Mouse (Mus musculus) neural tube, embryonic 15.5 days (tissue): ENCODE measurements around the gene Tefm. TPM values are rescaled to one million over a fixed set of nuclear protein-coding genes. Genes with fewer than 3 reads are reported as not detected.
"Not testable (repeated sequence)": the region's sequence is repeated elsewhere in the genome, so short reads cannot be mapped to it uniquely, and the experiment has no call there.

Experiments
- ATAC-seq: fragments of 200-750 bp; cut with Nextera tagmentation; 2 replicates; pipeline ENCODE4 v1.8.0; 2017; ENCODE audit warnings: mild to moderate bottlenecking, moderate TSS enrichment, moderate library complexity; ENCODE audit not compliant: low FRiP score
- H3K27ac ChIP-seq: fragments of 300-500 bp; sonication (generic); replicated peaks from 2 replicates; pipeline ENCODE4 v1.5.1; 2015; ENCODE audit warnings: mild to moderate bottlenecking, inconsistent platforms
- H3K27me3 ChIP-seq: fragments of 300-500 bp; sonication (generic); replicated peaks from 2 replicates; pipeline ENCODE4 v1.6.1; 2015; ENCODE audit warnings: inconsistent platforms
- H3K36me3 ChIP-seq: fragments of 300-500 bp; sonication (generic); 2 replicates; pipeline ENCODE4 v1.6.1; 2015; ENCODE audit warnings: inconsistent platforms
- H3K4me1 ChIP-seq: fragments of 300-500 bp; sonication (generic); 2 replicates; pipeline ENCODE4 v1.6.1; 2015; ENCODE audit warnings: inconsistent platforms
- H3K4me2 ChIP-seq: fragments of 300-500 bp; sonication (generic); 2 replicates; pipeline ENCODE4 v1.6.1; 2015; ENCODE audit warnings: inconsistent platforms, mild to moderate bottlenecking, moderate library complexity
- H3K4me3 ChIP-seq: fragments of 300-500 bp; sonication (generic); replicated peaks from 2 replicates; pipeline ENCODE4 v1.5.1; 2015; ENCODE audit warnings: mild to moderate bottlenecking, inconsistent platforms
- H3K9ac ChIP-seq: fragments of 300-500 bp; sonication (generic); replicated peaks from 2 replicates; pipeline ENCODE4 v1.6.1; 2015; ENCODE audit warnings: mild to moderate bottlenecking, inconsistent platforms
- H3K9me3 ChIP-seq: fragments of 300-500 bp; sonication (generic); replicated peaks from 2 replicates; pipeline ENCODE4 v1.6.1; 2016; ENCODE audit warnings: inconsistent platforms
- WGBS: fragments of 180-500 bp; shearing (Covaris S2); methylation state at CpG from one replicate; pipeline ENCODE4 v1.1.7; 2015; ENCODE audit warnings: mixed read lengths; 5-methylcytosine and 5-hydroxymethylcytosine counted together
- polyA plus RNA-seq: library from polyadenylated mRNA; unstranded; fragments of >200 nt; fragmentation: Nextera tagmentation; extraction: Ambion mirVana; gene quantifications from 2 replicates; pipeline ENCODE4 v1.2.1, GENCODE M21; 2015

Gene Tefm
- 21.9 and 26.3 TPM in 2 replicates for polyA plus RNA-seq

DNA sequence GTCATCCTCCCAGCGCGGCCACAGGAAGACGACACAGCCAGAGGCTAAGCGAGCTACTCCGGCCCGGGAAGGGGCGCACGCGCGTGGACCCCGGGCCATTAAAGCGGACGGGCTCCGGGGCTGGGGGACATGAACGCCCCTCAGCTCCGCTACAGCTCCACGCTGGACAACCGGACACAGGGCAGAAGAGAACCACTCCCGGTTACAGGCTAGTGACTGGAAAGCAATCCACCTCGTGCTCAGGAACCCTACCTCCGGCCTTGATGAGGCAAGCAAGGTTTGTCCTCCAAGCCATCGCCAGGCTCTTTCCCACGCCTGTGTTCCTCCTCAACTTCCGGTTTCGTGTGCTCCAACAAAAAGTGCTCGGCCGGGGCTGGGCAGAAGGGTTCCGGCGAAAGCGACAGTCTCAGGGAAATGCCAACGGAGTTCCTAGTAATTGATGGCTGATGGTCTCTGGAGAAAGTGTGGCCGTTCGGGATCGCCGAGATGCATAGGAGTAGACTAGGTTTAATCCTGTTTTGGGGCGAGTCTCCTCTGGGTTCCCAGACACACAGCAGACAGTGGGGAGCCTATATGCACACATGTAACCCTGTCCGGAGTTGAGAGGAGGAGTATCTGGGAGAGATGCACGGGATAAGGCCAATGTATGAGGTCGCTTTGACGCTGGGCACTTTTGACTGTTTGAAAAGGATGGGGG is at the start of gene Tefm:
Gene Tefm, minus strand, starts transcription at position 351 of the 697 bp plus-strand sequence.
- peak within 1 kb of the TSS; percentile 81 for H3K4me2 ChIP-seq
- no peaks in the 10 kb centered on the region for H3K9me3 ChIP-seq
- peak within 1 kb of the TSS; percentile 59 for H3K4me3 ChIP-seq
- H3K9ac ChIP-seq: peak within 1 kb of the TSS; percentile 62
- H3K4me1 ChIP-seq: peaks cover 16% of the 10 kb centered on the region
- peak within 1 kb of the TSS; percentile 93 for H3K27ac ChIP-seq
- no peaks in the 10 kb centered on the region for H3K27me3 ChIP-seq
- peak; percentile 92 for ATAC-seq
- H3K36me3 ChIP-seq: peaks cover 6% of the 10 kb centered on the region; the same call in 1 of the 2 replicates
- under 1% methylated on average over 40 of the region's 40 CpGs for WGBS

GRCm38 (mm10) chr11:80190280-80190679 is 48.3 kb upstream of the Tefm start:
- Histone ChIP-seq H3K27ac (no peak overlapping the region), H3K9ac (no peak overlapping the region), H3K4me2 (no peak overlapping the region), H3K9me3 (no peaks in the 10 kb centered on the region), H3K27me3 (no peaks in the 10 kb centered on the region), H3K36me3 (no peaks in the 10 kb centered on the region), H3K4me1 (no peaks in the 10 kb centered on the region), H3K4me3 (no peak overlapping the region)
- 81% methylated on average over 4 of the region's 4 CpGs for WGBS
- no peak for ATAC-seq

DNA sequence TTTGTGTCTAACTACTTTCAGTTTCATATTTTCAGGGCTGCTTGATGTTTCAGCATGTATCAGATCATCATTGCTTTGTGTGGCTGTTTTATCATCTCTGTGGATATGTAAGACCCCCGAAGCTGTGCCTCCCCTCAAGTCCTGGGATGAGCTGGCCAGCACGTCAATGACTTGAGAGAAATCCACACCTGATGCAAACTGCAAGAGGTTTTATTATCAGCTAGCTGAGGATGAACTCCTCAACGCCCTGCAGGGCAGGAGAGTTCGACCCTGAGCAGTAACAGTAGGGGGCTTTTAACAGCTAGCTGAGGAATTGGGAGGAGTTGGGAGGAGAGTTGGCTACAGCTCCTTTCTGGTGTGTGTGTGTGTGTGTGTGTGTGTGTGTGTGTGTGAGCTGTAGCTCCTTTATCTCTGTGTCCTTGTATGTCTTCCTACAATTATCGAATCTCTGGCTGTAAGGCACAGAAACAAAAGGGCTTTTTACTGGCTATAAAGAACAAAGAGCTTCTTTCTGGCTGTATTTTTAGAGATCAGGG is 43.5 kb upstream of the Tefm start:
- not testable (repeated sequence) for H3K36me3 ChIP-seq, H3K27me3 ChIP-seq, H3K9ac ChIP-seq, H3K9me3 ChIP-seq, H3K4me2 ChIP-seq, H3K4me1 ChIP-seq, ATAC-seq, H3K4me3 ChIP-seq, H3K27ac ChIP-seq
- WGBS: 49% methylated on average over 5 of the region's 5 CpGs

DNA sequence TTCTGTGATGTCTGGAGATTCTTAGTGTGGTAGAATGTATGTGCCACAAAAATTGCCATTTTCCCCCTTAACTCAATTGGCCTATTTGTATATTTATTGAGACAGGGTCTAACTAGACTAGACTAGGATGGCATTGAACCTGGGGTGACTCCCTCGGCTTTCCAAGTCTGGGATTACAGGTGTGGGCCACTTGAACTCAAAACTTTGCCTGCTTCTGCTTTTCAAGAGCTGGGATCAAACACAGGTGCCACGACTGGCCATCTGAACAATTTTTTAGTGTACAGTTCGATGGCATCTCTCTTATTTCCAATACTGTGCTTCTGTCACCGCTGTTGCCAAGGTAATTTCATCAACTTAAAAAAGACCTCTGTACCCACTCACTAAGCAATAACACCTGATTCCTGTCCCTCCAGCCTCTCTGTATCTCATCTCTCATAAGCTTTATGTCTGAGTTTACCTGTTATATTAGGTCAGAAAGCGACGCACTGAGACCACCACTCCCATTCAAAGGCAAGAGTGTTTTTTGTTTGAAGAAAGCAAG is 42.6 kb upstream of the Tefm start:
- WGBS: 89% methylated on average over 6 of the region's 6 CpGs
- peak overlapping the region; percentile 51; the same call in 1 of the 2 replicates for H3K4me3 ChIP-seq

GRCm38 (mm10) chr11:80183705-80184255 is 41.8 kb upstream of the Tefm start, which contains the start of gene Rnf135:
Rnf135 (plus strand) TSS chr11:80183851.
- WGBS: 2% methylated on average over 33 of the region's 33 CpGs
- Histone ChIP-seq H3K27me3 (no peaks in the 10 kb centered on the region), H3K27ac (peak within 1 kb of the TSS; percentile 76), H3K4me2 (peak within 1 kb of the TSS; percentile 69), H3K9ac (peak within 1 kb of the TSS; percentile 59), H3K4me1 (0 out of 2 replicates have a peak, but pooled peaks cover 3% of the 10 kb centered on the region), H3K4me3 (peak within 1 kb of the TSS; percentile 51), H3K9me3 (no peaks in the 10 kb centered on the region), H3K36me3 (no peaks in the 10 kb centered on the region)
- ATAC-seq: peak; percentile 65

More for the DNA sequence above, 42.6 kb upstream of the Tefm start:
- Histone ChIP-seq H3K36me3 (no peaks in the 10 kb centered on the region), H3K4me2 (peak overlapping the region; percentile 69), H3K27ac (no peak overlapping the region), H3K9me3 (no peaks in the 10 kb centered on the region), H3K9ac (no peak overlapping the region), H3K27me3 (no peaks in the 10 kb centered on the region), H3K4me1 (0 out of 2 replicates have a peak, but pooled peaks cover 3% of the 10 kb centered on the region)
- no peak for ATAC-seq

DNA sequence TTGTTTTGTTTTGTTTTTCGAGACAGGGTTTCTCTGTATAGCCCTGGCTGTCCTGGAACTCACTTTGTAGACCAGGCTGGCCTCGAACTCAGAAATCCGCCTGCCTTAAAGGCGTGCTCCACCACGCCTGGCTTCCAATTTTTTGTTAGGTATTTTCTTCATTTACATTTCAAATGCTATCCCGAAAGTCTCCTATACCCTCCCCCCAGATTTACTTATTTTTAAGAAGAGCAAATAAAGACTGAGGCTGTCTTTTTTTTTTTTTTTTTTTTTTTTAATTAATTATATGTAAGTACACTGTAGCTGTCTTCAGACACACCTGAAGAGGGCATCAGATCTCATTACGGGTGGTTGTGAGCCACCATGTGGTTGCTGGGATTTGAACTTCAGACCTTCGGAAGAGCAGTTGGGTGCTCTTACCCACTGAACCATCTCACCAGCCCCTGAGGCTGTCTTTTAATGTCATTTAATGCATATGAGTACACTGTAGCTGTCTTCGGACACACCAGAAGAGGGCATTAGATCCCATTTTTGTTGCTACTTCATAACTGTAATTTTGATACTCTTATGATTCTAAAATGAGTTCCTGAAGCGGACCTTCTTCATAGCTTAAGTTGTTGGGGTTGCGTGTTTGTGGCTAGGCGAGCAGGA is 41.2 kb upstream of the Tefm start:
- H3K27me3 ChIP-seq: not testable (repeated sequence)

GRCm38 (mm10) chr11:80181021-80181749 is 39.2 kb upstream of the Tefm start:
- no peak for ATAC-seq
- Histone ChIP-seq H3K9me3 (no peaks in the 10 kb centered on the region), H3K4me3 (no peak overlapping the region), H3K9ac (no peak overlapping the region), H3K4me2 (no peak overlapping the region), H3K4me1 (0 out of 2 replicates have a peak, but pooled peaks cover 3% of the 10 kb centered on the region), H3K36me3 (no peaks in the 10 kb centered on the region), H3K27me3 (no peaks in the 10 kb centered on the region), H3K27ac (no peak overlapping the region)
- WGBS: 76% methylated on average over 5 of the region's 5 CpGs

More for the DNA sequence above, 41.2 kb upstream of the Tefm start:
- not testable (repeated sequence) for ATAC-seq, H3K4me1 ChIP-seq, H3K9me3 ChIP-seq, H3K36me3 ChIP-seq
- H3K9ac ChIP-seq: peak overlapping the region; percentile 59
- WGBS: 50% methylated on average over 12 of the region's 12 CpGs
- peak overlapping the region; percentile 76; the same call in 1 of the 2 replicates for H3K27ac ChIP-seq
- H3K4me2 ChIP-seq: peak overlapping the region; percentile 69
- H3K4me3 ChIP-seq: peak overlapping the region; percentile 51

- H3K27ac ChIP-seq: no peak overlapping the region
- no peak overlapping the region for H3K4me3 ChIP-seq
- no peaks in the 10 kb centered on the region for H3K4me1 ChIP-seq
- H3K36me3 ChIP-seq: no peaks in the 10 kb centered on the region
- H3K4me2 ChIP-seq: no peak overlapping the region
- no peak overlapping the region for H3K9ac ChIP-seq
- 86% methylated on average over 8 of the region's 8 CpGs for WGBS
- ATAC-seq: no peak
- no peaks in the 10 kb centered on the region for H3K9me3 ChIP-seq
- H3K27me3 ChIP-seq: no peaks in the 10 kb centered on the region
Observed at GRCm38 (mm10) chr11:80178316-80178715, 36.3 kb upstream of the Tefm start.

DNA sequence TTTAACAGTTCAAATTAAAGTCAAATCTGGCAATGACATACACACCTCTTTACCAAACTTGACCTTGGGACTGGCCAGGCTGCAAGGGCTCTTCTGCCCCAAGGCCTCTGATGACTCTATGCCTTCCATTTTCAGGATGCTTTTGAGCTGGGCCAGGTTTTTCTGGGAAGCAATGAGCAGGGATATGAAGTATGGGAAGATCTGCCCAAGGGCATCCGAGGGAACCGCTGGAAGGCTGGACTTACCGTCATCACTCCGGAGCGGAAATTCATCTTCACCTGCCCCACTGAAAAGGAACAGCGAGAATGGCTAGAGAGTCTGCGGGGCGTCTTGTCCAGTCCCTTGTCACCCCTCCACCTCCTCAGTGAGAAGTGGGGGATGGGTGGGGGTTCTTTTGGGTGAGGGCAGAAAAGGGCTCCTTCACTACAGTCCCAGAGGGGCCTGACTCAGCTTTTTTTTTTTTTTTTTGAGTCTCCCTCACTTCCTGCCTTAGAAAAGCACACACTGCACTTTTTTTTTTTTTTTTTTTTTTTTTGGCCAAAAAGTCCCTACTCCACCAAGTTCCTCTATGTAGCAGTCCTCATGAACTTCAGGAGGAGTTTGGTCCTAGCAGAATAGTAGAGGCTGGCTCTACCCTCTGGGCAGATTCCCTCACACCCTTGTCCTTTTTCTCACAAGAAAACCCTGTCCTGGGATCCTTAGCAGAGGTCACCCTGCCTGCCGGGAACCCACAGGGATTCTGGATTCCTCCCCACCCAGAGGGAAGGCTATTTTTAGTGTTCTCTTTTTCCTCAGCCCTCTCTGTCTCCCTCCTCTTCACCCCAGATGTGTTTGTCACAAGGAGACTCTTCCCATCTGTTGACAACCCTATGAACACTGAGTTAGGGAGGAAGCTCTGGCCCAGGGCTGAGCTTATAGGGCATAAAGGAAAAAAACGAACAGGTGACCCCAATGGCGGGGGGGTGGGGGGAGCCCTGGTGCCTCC is 35.2 kb upstream of the Tefm start:
- Histone ChIP-seq H3K9me3 (no peaks in the 10 kb centered on the region), H3K4me2 (no peak overlapping the region), H3K27me3 (no peaks in the 10 kb centered on the region), H3K4me1 (no peaks in the 10 kb centered on the region), H3K27ac (no peak overlapping the region), H3K4me3 (no peak overlapping the region), H3K9ac (no peak overlapping the region), H3K36me3 (no peaks in the 10 kb centered on the region)
- WGBS: 77% methylated on average over 11 of the region's 11 CpGs
- no peak for ATAC-seq

GRCm38 (mm10) chr11:80173963-80174670 is 32.1 kb upstream of the Tefm start:
- no peaks in the 10 kb centered on the region for H3K36me3 ChIP-seq
- no peak for ATAC-seq
- H3K27ac ChIP-seq: no peak overlapping the region
- H3K4me1 ChIP-seq: no peaks in the 10 kb centered on the region
- H3K9ac ChIP-seq: no peak overlapping the region
- H3K4me3 ChIP-seq: no peak overlapping the region
- WGBS: 88% methylated on average over 11 of the region's 11 CpGs
- H3K27me3 ChIP-seq: no peaks in the 10 kb centered on the region
- no peak overlapping the region for H3K4me2 ChIP-seq
- no peaks in the 10 kb centered on the region for H3K9me3 ChIP-seq
